Mouse (Mus musculus): ENCODE results near the gene St5.
A peak's percentile ranks its signal among the peaks of the same experiment; 100 is the strongest.

Gene St5

DNA sequence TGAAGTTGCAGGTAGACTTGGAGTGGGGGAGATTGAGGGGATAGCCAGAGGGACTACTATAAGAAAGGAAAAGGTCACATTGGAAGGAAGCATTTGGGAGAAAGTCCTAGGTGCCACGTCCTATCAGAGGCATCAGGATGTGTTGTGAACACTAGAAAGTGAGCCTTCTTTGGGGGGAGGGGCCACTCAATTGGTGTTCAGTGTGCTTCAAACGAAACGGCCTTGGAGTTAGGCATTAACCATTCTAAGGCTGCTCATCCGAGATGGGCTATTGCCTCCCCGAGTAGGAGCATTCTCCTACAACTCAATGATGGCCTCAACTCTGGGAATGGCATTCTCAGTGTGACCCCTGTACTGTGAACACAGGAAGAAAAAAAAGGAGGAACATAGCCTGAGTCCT is 140.7 kb downstream of the St5 start:
- DNase-seq: no peak

DNA sequence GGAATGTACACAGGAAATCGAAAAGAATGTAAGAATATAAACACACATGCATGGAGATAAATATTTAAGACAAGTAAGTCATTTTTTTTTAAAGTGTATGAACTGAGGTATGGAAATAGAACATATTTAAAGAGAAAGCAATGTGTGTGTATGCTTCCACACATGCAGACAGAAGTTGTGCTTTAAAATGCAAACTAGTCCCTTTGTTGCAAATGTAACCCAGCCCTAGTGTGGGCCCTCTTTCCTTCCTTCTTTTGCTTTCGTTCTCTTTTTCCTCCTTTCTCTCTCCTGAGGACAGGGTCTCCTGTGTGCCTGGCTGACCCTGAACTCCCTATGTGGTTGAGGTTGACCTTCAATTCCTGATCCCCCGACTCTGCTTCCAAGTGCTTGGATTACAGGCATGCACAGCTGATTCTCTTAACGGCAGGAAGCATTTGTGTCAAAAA is 141.2 kb downstream of the St5 start:
- no peak for DNase-seq

DNA sequence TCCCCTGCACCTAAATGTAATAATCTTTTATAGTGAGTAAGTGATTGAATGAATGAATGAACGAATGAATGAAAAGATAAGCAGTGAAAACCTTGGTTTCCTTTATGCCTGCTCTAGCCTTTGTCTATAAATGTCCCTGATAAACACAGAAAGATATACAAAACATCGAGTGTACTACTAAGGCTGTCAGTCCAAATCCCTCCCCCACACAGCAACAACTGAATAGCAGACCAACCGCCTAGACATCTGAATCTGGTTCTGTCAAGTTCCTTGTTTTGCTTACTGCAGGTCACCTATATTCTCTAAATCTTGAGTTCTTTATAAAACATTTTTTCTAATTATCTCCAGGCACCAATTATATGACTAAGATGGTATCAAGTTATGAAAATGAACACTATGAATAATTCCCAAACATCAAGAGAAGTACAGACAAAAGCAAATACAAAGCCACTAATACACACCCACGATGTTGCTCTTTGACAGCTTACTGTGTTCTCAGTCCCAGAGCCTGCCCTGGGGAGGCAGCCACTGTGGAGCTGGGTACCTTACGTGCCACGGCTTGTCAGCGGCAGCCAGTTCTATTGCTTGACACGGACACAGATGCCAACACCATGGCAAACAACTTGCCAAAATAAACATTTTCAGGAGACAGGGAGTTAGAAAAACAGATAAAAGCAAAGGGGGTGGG is 141.8 kb downstream of the St5 start:
- peak; percentile 27 for DNase-seq

DNA sequence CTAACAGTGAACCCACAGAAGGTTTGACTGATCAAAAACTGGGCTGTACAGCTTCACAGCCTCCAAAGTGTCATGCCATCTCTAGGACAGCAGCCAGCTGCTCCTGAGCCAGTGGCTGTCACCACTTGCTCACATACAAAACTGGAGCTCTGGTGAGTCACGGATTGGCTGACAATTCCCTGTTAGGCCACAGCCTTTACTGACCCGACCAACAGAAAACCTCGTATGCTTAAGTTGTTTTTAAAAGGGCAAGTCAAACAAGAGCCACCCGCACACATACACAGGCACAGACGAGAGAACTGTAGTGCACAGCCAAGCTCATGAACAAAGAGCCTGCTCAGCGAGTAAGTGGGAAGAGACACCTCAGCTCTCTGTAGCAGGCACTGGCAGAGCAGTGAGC is 143.9 kb downstream of the St5 start:
- no peak for DNase-seq

DNA sequence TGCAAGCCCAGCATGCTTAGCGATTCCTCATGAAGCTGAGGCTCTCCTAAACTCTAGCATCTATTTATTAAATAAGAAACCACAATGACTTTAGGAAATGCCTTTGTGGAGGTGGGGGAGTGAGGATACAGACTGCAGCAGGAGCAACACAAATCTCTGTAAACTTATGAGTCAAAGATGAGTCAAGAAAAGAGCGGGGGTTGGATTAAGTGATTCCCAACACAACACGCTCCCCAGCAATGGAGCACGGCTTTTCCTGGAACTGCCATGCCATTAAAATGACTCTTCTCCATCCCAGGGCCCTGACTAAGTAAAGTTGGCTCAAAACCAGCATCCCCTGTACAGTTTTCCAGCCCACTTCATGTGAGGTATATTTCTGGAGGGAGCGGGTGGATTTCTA is 156.7 kb downstream of the St5 start:
- no peak for DNase-seq

DNA sequence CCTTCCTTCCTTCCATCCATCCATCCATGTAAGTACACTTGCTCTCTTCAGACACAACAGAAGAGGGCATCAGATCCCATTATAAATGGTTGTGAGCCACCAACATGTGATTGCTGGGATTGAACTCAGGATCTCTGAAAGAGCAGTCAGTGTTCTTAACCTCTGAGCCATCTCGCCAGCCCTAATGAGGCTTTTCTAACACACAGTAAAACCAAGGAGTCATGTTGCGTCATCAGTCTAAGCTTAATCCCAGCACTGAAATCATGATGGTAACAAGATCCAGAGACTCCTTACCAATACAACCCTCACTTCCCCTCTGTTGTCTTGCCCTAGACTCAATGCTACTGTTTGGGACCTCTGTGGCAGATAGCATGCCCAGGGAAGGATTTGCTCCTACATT is 157.2 kb downstream of the St5 start:
- DNase-seq: no peak

DNA sequence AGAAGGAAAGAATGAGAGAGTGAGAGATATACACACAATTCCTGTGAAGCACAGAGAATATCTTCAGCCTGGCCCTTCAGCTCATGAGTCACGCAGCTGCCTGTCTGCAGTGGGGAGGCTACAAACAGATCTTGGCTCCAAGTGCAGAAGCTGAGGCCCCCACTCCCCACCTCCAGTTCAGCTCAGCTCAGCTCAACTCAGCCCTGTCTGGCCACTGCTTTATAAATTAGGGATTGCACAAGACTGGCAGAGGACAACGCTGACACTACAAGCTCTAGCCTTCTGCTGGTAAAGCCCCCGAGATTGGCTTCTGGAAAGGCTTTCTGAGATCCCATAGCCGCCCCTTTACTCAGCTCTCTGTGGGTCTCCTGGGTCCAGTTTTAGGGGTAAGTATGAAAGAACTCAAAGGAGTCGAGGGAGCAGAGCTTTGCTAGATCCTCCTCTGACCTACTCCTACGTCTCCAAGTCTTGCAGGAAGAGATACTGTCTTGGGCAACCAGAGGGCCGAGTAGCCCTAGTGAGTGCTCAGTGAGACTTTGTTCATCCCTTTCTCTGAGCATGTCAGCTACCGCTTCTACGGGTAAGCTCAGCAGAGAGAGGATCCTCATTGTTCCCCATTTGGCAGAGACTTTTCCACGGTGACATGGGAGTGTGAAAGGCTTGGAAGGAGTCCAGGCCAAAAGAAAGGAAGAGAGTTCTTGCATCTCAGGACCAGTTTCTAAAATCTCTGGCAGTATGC is 158.0 kb downstream of the St5 start:
- no peak for DNase-seq

DNA sequence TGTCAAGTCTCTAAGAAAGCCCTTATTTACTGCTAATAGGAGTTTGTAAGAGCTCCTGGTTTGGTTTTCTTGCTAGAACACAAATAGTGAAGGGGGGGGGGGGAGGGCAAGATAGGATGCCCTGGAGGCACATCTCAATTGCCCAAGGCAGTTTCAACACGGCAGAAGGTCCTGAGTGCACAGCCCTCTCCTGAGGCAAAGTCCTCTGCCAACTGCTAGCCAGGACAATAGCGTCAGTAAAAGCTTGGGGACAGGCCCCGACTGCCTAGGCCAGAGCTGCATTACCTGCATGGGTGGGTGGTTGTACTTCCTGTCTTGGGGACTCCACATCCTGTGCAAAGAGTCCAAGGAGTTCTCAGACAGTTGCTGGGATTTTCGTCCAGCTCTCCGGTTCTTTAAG is 158.6 kb downstream of the St5 start:
- DNase-seq: no peak

DNA sequence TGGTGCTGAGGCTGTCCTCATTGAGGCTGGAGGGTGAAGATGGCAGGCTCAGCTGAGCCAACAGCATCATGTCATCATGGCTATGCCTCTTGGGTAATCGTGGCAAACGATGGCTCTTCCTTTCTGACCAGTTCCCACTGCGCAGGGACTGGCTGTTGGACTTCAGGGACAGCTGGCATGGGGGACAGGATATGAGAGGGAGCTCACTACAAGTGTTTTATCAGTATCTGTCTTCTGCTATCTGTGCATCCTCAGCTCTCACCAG is 161.1 kb downstream of the St5 start:
- DNase-seq: no peak

DNA sequence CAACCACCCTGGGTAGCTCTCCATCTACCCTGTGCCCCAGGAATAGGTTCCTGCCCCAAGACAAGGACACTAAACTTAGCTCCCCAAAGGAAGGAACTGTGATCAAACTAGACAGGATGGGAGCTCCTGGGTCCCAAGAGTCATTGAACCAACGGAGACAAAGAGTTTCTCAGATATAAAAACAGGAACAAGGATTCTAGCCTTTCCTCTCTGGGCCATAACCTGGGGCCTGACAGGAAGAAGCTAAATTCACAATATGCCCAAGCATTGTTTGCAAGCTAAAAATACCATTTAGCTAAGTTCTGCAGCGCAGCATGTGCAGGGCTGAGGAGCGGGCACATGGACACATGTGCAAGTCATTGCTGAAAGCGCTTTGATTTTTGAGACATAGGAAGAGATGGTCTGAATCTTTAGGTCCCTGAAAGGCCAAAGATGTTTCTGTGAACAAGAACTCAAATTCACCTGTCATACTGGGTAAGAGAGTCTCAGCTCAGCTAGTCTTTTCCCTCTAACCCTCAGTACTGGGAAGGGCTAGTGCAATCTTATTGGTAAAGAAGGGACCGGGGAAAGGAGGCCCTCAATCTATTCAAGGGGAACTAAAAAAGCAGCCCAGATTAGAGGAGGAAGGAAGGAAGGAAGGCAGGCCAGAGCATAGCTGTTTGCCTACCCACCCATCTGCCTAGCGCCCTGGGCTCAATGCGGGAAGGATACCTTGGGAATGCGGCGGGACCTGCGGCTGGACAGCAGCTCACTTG is 161.6 kb downstream of the St5 start:
- DNase-seq: peak; percentile 33

DNA sequence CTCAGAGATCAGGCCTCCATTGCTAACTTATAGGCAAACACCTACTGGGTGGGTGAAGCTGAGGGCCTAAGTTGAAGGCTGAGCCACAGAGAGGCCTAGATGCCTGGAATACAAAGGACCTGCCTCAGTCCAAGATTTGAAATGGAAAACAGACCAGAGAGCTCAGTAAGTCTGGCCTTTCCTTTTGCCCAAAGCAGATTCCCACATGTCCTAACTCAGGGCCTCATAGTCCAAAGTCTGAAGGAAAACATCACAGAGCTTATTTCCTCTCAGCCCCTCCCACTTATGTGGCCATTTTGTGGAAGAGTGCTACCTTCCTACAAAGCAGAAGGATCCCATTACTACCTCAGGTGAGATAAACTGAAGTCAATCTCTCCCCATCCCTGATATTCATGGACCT is 162.5 kb downstream of the St5 start:
- no peak for DNase-seq

DNA sequence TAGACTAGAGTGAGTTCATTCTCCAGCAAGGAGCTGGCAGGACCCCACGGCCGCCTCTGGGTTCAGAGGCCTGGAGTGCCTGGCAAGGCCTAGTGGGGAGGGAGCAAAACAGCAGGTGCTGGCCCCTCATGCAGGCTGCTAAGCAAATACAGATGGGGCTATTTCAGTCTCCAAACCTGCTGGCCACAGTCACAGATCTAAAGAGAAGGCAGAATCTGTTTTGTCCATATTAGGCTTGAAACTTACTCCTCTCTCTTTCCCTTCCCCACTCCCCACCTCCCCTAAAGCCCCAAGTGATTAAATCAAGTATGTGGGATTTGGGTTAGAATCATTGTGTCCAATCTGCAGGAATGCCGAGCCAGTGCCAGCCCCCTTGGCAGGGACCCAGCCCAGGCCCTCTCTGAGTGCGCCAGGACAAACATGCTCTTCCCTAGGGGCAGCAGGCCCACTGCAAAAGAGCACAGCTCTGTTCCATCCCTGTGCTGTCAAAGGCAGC is 166.9 kb downstream of the St5 start:
- DNase-seq: no peak

DNA sequence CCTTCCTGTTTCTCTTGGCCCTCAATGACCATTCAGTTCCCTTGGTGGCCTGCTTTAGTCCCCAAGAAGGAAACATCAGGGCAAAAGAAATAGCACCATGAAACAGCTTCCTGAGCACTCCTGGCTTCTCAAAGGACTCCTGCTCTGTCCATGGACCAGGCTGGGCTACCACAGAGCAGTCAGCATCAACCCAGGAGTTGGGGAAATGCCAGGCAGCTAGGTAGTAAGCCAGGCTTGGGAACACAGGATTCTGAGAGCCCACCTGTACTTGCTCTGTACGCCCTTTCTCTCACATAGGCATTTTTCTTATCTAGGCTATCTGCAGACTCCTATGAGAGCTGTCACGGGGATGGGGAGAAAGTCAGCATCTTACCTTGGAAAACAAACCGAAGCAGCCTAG is 168.5 kb downstream of the St5 start:
- DNase-seq: no peak

DNA sequence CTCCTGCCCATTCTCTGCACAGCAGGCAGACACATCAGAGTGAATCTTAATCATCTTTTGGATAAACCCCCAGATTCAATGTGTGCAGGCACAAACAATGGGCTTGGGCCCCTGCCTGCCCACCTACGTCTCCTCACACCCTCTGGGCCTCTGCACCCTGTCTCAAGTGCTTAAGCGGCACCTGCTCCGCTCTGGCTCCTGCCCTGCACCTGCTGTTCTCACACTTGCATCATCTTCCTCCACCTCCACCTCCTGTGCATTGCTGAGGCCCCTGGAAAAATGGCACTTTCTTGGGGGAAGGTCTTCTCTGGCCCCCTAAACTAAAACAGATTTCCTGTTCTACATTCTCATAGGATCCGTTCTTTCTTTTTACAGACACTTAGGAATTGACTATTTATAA is 169.5 kb downstream of the St5 start:
- no peak for DNase-seq

DNA sequence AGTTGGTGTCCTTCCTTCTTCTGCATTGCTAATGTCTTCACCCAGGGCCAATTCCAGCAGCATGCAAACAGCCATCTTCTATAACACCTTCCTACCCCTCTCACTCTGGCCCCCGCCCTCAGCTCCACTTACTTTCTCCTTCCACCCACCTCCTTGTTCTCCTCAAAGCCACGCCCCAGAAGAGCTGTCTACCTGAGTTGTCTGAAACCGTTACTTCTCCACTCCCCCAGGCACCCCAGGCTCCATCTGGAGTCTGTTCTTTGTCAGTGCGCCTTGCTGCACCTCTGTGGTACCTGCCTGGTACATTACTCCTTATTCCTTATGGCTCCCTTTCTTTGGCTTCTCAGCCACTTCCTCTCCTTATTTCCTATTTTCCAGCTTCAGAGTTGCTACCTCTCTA is 170.3 kb downstream of the St5 start:
- no peak for DNase-seq

DNA sequence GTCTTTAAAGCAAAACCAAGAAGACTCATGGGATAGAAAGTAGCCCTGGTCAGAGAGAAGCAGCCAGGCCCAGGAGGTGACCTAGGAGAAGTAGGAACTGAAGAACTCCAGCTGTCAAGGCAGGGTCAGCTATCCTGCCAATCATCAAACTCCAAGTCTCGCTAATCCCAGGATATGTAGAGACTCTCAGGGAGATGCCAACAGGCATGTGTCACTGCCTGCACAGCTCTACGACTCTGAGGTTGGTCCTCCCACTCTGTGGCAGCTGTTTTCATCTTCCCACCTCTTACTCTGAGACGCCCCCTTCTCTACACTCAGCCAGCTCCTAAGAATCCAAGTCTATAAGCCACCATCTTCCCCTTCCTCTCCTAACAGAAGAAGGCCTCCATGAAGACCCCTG is 170.7 kb downstream of the St5 start:
- DNase-seq: no peak

DNA sequence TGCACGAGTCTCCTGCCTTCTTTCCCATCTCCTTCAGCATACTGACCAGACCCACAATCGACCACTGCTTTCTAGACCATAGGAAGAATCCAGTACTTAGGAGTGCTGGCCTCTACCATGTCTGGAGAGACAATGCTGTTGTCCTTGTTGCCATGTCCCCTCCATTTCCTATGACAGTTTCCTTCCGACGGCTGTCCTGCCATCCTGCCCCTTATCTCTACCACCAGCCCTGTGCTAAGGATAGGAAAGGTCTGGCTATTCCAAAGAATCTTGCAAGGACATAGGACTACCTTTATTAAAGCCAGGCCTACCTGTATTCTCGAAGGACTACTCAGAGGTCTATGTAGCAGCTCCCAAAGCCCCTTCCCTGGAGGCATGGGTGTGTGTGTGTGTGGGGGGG is 171.9 kb downstream of the St5 start:
- no peak for DNase-seq

DNA sequence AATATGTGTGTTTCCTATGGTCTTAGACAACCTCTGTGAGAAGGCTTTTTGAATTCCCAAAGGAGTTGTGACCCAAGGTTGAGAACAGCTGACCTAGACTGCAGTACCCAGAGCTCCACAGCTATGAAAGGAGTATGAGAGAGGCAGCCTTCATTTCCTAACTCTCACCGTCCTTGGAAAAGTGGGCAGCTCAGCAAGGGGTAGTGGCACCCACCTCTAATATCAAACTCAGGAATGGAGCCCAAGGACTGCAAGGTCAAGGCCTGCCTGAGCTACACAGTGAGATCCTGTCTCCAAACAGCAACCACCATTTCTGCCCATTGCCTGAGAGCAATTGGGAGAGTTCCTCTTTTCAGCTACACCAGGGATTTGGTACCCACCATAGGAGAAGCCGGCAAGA is 173.7 kb downstream of the St5 start:
- DNase-seq: no peak

DNA sequence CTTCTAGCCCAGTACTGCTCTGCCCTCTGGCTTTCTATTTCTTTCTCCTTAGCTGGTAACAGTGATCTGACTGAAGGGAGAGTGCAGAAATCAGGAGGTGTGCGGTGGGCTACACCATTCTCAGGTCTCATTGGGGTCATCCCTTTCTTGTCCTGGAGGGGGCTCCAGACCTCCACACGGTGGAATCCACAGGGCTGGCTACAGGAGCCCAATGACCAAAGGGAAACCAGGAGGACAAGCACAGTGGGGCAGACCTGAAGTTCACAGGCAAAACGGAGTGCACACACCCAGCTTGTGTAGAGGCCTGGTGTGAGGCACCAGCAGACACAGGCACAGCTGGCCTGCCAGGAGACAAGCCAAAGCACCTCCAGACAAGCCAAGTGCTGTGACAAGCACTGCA is 175.0 kb downstream of the St5 start:
- peak; percentile 60 for DNase-seq

DNA sequence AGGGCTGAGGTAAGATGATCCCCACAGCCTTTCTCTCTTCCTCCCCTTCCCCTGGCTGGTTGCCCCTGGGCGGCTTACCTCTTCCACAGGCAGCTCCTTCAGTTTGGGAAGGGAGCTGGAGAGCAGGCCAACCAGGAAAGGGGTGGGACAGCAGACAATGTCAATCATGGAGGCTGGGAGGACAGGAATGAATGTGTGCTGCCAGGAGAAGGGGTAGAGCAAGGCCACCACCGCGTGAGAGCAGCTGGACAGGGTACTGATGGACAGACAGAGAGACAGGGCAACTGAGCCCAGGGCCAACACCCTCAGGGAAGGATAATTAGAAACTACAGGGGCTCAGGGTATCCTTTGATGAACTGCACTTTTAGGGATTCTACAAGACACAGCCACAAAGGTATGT is 175.9 kb downstream of the St5 start:
- DNase-seq: no peak

DNA sequence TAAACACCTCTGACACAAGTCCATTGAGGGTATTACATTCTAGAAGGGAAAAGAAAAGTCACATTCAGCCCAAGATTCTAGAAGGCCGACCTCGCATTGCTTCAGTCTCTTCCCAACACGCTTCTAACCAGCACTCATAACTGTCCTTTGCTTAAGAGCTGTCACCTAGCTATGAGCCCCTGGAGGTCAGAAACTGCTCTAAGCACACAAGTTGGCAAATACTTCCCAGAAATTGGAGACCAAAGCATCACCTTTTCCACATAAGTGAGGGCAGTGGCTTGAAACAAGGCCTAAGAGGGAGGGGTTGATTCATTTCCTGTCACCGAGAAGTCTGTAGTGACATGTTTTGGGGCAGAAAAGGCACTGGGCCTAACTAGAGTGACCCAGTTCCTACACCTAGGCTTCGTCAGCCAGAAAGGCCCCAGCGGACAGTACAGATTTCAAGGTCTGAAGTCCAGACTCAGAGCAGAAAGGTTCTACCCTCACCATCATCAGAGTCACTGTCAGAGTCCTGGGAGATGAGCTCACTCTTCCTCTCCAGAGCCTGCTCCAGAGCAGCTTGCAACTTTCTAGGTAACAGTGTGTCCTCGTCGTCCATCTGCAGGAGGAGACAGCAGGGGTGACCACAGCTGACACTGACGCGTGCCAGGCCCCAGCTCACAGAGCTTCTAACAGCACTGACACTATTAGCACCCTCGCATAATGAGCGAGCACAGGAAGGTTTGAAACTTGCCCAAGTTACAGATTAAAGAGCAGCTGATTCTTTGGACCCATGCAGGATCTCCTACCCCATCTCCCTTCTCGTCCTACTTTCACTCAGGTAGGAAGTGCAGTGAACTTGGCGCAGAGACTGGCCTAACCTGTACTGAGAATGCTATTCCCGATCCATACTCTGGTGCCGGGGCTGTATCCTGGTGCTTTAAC is 177.4 kb downstream of the St5 start:
- peak; percentile 65 for DNase-seq

DNA sequence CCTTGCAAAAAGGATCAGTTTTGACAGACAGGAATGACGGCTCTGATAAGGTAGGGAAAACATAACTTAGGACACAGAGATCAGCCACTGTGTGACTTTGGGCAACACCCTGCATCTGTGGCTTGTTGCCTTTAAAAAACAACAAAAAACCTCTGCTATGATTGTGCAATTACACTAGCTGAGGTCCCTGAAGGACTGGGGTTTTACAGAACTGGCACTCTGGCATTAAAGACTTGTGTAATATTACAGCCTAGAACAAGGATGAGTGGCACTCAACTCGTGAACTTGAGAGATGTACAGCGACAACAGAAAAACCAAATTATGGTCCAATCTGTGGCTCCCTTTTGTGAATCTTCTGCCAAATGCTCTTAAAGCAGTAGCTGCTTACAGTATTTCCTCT is 178.6 kb downstream of the St5 start:
- no peak for DNase-seq

DNA sequence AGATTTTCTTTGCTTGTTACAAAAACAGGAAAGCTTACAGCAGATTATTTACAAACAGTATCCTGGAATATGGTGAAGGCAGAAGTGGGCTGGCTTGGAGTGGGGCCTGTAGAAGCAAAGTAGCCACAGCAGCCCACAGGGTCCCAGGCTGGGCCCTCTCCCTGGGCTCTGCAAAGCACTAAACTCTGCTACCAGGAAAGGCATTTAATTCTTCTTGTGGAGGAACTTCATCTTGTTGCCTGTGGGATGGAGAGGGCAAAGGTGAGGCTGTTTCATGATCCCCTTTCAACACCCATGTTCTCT is 179.0 kb downstream of the St5 start:
- no peak for DNase-seq

Data from kidney, adult 9 months (tissue).